Mouse (Mus musculus) embryonic facial prominence, embryonic 14.5 days (tissue): ENCODE results near the gene Anks1b. TPM values are rescaled to one million over a fixed set of nuclear protein-coding genes. Genes with fewer than 3 reads are reported as not detected.

Experiments used
- ATAC-seq: fragments of 200-750 bp; cut with Nextera tagmentation; 2 replicates; pipeline ENCODE4 v1.8.0; 2017; ENCODE audit warnings: low read depth, moderate number of reproducible peaks, moderate TSS enrichment
- DNase-seq: peaks from one replicate; pipeline ENCODE4 v3.0.0-alpha.2; 2015; ENCODE audit warnings: low spot score
- H3K27ac ChIP-seq: fragments of 300-500 bp; sonication (generic); replicated peaks from 2 replicates; pipeline ENCODE4 v1.5.1; 2014; ENCODE audit warnings: low read depth, mild to moderate bottlenecking, low read length, moderate library complexity
- H3K27me3 ChIP-seq: fragments of 300-500 bp; sonication (generic); replicated peaks from 2 replicates; pipeline ENCODE4 v1.6.1; 2014; ENCODE audit warnings: low read length; ENCODE audit not compliant: control insufficient read depth, insufficient read depth
- H3K36me3 ChIP-seq: fragments of 300-500 bp; sonication (generic); 2 replicates; pipeline ENCODE4 v1.6.1; 2014; ENCODE audit warnings: low read length, mixed read lengths; ENCODE audit not compliant: control insufficient read depth, insufficient read depth
- H3K4me1 ChIP-seq: fragments of 300-500 bp; sonication (generic); 2 replicates; pipeline ENCODE4 v1.6.1; 2014; ENCODE audit warnings: antibody characterized with exemption, low read length; ENCODE audit not compliant: control insufficient read depth, insufficient read depth
- H3K4me2 ChIP-seq: fragments of 300-500 bp; sonication (generic); 2 replicates; pipeline ENCODE4 v1.6.1; 2014; ENCODE audit warnings: low read depth, mild to moderate bottlenecking, low read length, moderate library complexity, mixed read lengths
- H3K4me3 ChIP-seq: fragments of 300-500 bp; sonication (generic); 2 replicates; pipeline ENCODE4 v1.5.1; 2014; ENCODE audit warnings: low read depth, mild to moderate bottlenecking, low read length
- H3K9ac ChIP-seq: fragments of 300-500 bp; sonication (generic); 2 replicates; pipeline ENCODE4 v1.6.1; 2014; ENCODE audit warnings: low read depth, mild to moderate bottlenecking, low read length, moderate library complexity, mixed read lengths
- H3K9me3 ChIP-seq: fragments of 300-500 bp; sonication (generic); 2 replicates; pipeline ENCODE4 v1.6.1; 2016; ENCODE audit warnings: low read length; ENCODE audit not compliant: control insufficient read depth
- WGBS: fragments of 180-500 bp; shearing (Covaris S2); extraction: QIAGEN DNeasy Blood & Tissue Kit; methylation state at CpG from one replicate; pipeline ENCODE4 v1.1.7; 2014; 5-methylcytosine and 5-hydroxymethylcytosine counted together
- polyA plus RNA-seq: library from polyadenylated mRNA; unstranded; fragments of >200 nt; fragmentation: Nextera tagmentation; extraction: Ambion mirVana; gene quantifications from 2 replicates; pipeline ENCODE4 v1.2.1, GENCODE M21; 2014

The Anks1b gene
- polyA plus RNA-seq, 1 experiment from 2014 or later, result 2.2 TPM

DNA sequence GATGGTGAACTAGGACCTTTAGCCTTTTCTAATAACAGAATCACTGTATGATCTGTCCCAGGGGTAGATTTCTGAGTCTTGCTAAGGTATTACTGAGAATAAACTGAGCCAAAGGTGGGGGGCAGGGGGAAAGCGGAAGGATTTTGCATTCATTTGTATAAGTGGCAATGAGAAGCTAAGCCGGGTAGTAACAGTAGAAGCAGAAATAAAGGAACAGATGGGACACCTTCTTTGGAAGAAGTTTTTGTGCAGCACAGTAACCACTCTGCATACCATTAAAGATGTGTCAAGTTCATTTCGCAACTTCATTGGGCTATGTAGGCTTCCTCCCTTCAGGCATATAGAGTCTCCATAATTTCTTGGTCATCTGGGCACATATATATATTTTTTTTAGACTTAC, 804.1 kb downstream of the Anks1b start:
- Histone ChIP-seq H3K9ac (no peak overlapping the region), H3K27ac (no peak overlapping the region), H3K4me2 (no peak overlapping the region), H3K4me1 (no peaks in the 10 kb centered on the region), H3K36me3 (no peaks in the 10 kb centered on the region), H3K4me3 (no peak overlapping the region), H3K27me3 (no peaks in the 10 kb centered on the region), H3K9me3 (no peaks in the 10 kb centered on the region)
- ATAC-seq (no peak), DNase-seq (no peak)
- 84% methylated on average over 3 of the region's 3 CpGs for WGBS

- Histone ChIP-seq H3K36me3 (no peaks in the 10 kb centered on the region), H3K27ac (no peak overlapping the region), H3K4me1 (no peaks in the 10 kb centered on the region), H3K4me2 (no peak overlapping the region), H3K4me3 (no peak overlapping the region), H3K9me3 (no peaks in the 10 kb centered on the region), H3K27me3 (no peaks in the 10 kb centered on the region), H3K9ac (no peak overlapping the region)
- DNase-seq (peak; percentile 24), ATAC-seq (no peak)
- WGBS, result 72% methylated on average over 10 of the region's 10 CpGs
Measured at GRCm38 (mm10) chr10:90679713-90680470, 806.6 kb downstream of the Anks1b start.

DNA sequence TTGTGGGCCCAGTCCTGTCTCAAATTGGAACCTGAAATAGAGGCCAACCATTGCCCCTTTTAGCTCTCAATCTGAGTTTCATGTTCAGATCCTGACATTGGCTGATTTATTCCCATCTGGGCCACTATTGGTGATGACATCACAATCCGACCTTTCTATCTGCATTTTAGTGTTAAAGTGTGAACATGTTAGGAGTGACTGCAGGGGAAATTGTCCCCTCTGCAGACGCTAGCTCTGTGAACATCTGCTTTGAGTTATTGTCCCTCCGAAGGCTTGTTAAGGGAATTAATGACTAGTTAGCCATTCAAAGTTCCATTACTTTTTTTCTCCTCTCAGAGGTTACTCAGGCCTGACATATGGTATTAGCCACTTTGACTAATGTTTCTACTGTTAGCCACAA, 810.5 kb downstream of the Anks1b start:
- WGBS, result 21% methylated on average over 3 of the region's 3 CpGs
- H3K9ac ChIP-seq, result no peak overlapping the region
- ATAC-seq (no peak), DNase-seq (no peak)
- H3K4me3 ChIP-seq, result no peak overlapping the region
- H3K4me2 ChIP-seq, result no peak overlapping the region
- no peaks in the 10 kb centered on the region for H3K9me3 ChIP-seq
- no peaks in the 10 kb centered on the region for H3K27me3 ChIP-seq
- no peaks in the 10 kb centered on the region for H3K36me3 ChIP-seq
- H3K4me1 ChIP-seq, result 0 out of 2 replicates have a peak, but pooled peaks cover 3% of the 10 kb centered on the region
- no peak overlapping the region for H3K27ac ChIP-seq

GRCm38 (mm10) chr10:90685367-90685766, 812.1 kb downstream of the Anks1b start:
- H3K27me3 ChIP-seq, result no peaks in the 10 kb centered on the region
- no peak overlapping the region for H3K4me3 ChIP-seq
- ATAC-seq (peak; percentile 63; the same call in 1 of the 2 replicates), DNase-seq (peak; percentile 56)
- H3K36me3 ChIP-seq, result no peaks in the 10 kb centered on the region
- 28% methylated on average over 4 of the region's 4 CpGs for WGBS
- no peak overlapping the region for H3K4me2 ChIP-seq
- H3K9me3 ChIP-seq, result no peaks in the 10 kb centered on the region
- 0 out of 2 replicates have a peak, but pooled peaks cover 3% of the 10 kb centered on the region for H3K4me1 ChIP-seq
- H3K9ac ChIP-seq, result no peak overlapping the region
- H3K27ac ChIP-seq, result no peak overlapping the region

- H3K27me3 ChIP-seq, result no peaks in the 10 kb centered on the region
- ATAC-seq (no peak), DNase-seq (no peak)
- no peak overlapping the region for H3K4me2 ChIP-seq
- 0 out of 2 replicates have a peak, but pooled peaks cover 3% of the 10 kb centered on the region for H3K4me1 ChIP-seq
- H3K27ac ChIP-seq, result no peak overlapping the region
- H3K9ac ChIP-seq, result no peak overlapping the region
- H3K9me3 ChIP-seq, result no peaks in the 10 kb centered on the region
- 79% methylated on average over 5 of the region's 5 CpGs for WGBS
- no peaks in the 10 kb centered on the region for H3K36me3 ChIP-seq
- H3K4me3 ChIP-seq, result no peak overlapping the region
Measured at GRCm38 (mm10) chr10:90688153-90688552, 814.8 kb downstream of the Anks1b start.

GRCm38 (mm10) chr10:90688696-90689252, 815.5 kb downstream of the Anks1b start:
- H3K4me2 ChIP-seq, result no peak overlapping the region
- ATAC-seq, result no peak
- 48% methylated on average over 13 of the region's 13 CpGs for WGBS
- no peak overlapping the region for H3K9ac ChIP-seq
- H3K9me3 ChIP-seq, result no peaks in the 10 kb centered on the region
- no peak overlapping the region for H3K27ac ChIP-seq
- no peak overlapping the region for H3K4me3 ChIP-seq
- H3K4me1 ChIP-seq, result 0 out of 2 replicates have a peak, but pooled peaks cover 3% of the 10 kb centered on the region
- no peaks in the 10 kb centered on the region for H3K27me3 ChIP-seq
- peak; percentile 32 for DNase-seq
- no peaks in the 10 kb centered on the region for H3K36me3 ChIP-seq

DNA sequence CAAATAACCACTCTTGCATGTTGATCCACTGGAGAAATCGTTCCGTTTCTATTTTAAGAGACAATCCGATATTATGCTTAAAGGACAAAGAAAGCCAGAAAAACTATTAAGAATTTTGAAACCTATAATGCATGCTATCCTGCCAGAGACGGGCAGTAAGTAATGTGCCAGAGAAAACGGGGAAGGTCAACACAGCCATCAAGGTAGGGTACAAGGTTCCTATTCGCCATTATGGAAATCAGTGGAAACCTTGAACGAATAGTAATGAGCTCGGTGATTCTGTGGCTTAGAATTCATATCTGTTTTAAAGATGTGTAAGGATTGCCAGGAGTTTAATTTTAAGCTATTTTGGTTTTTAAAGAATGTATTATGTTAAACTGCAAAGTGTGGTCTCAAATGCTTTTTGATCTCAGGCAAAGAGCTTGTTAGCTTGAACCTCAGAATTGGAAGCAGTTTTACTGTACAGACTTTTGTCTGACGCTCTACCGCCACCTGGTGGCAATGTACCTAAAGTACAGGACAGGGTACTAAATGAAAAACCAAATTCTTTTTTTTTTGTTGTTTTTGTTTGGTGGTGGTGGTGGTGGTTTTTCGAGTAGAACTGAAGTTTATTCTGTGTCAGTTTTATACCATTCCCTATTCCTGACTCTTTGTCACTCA, 816.7 kb downstream of the Anks1b start:
- no peak overlapping the region for H3K4me2 ChIP-seq
- no peaks in the 10 kb centered on the region for H3K27me3 ChIP-seq
- H3K4me1 ChIP-seq, result 0 out of 2 replicates have a peak, but pooled peaks cover 3% of the 10 kb centered on the region
- H3K36me3 ChIP-seq, result no peaks in the 10 kb centered on the region
- ATAC-seq, result no peak
- DNase-seq, result peak; percentile 86
- H3K9me3 ChIP-seq, result no peaks in the 10 kb centered on the region
- H3K9ac ChIP-seq, result no peak overlapping the region
- no peak overlapping the region for H3K27ac ChIP-seq
- no peak overlapping the region for H3K4me3 ChIP-seq
- WGBS, result 51% methylated on average over 11 of the region's 11 CpGs

GRCm38 (mm10) chr10:90696687-90697086, 823.4 kb downstream of the Anks1b start:
- Histone ChIP-seq H3K36me3 (no peaks in the 10 kb centered on the region), H3K4me1 (no peaks in the 10 kb centered on the region), H3K27ac (no peak overlapping the region), H3K9ac (no peak overlapping the region), H3K9me3 (no peaks in the 10 kb centered on the region), H3K4me2 (no peak overlapping the region), H3K27me3 (no peaks in the 10 kb centered on the region), H3K4me3 (no peak overlapping the region)
- no peak for ATAC-seq
- WGBS, result 78% methylated on average over 5 of the region's 5 CpGs
- no peak for DNase-seq
